Comparison of ENCODE assay signal across 14 mouse cellular contexts in genomic region chr17:90269143-90269542, GRCm38 (mm10).
"Had no signal": no experiment of that assay in that cellular context is flagged by ENCODE, and none has a peak within 500 bp of the region (broad histone marks: within the 10 kb centered on the region; RNA-seq: fewer than 3 reads in every experiment).

No protein-coding gene starts in this region.

- H3K27me3 ChIP-seq: limb, embryonic 13.5 days; neural tube, embryonic 15.5 days had no signal

- H3K9me3 ChIP-seq: limb, embryonic 13.5 days; midbrain, embryonic 10.5 days; neural tube, embryonic 15.5 days had no signal

- DNase-seq: kidney, adult 11 months; kidney, adult 9 months; kidney, postnatal 14 days; left cerebral cortex, postnatal 4 days; lung, adult 18-20 months; lung, postnatal 10 days; lung, postnatal 4 days; right cerebral cortex, postnatal 14 days; thymus, postnatal 4 days had no signal

- H3K36me3 ChIP-seq: limb, embryonic 13.5 days; midbrain, embryonic 10.5 days; neural tube, embryonic 15.5 days had no signal

- H3K27ac ChIP-seq: limb, embryonic 13.5 days; liver, embryonic 14.5 days; midbrain, embryonic 10.5 days; neural tube, embryonic 15.5 days had no signal

- H3K4me2 ChIP-seq: limb, embryonic 13.5 days; neural tube, embryonic 15.5 days had no signal

- H3K9ac ChIP-seq: limb, embryonic 13.5 days; liver, embryonic 14.5 days; neural tube, embryonic 15.5 days had no signal

- H3K4me3 ChIP-seq: limb, embryonic 13.5 days; midbrain, embryonic 10.5 days; myocyte; neural tube, embryonic 15.5 days had no signal

- H3K4me1 ChIP-seq: limb, embryonic 13.5 days; midbrain, embryonic 10.5 days; neural tube, embryonic 15.5 days had no signal
